Mouse (Mus musculus) ES-E14 (cell line): ENCODE data around the gene Cav1. TPM values are rescaled to one million over a fixed set of nuclear protein-coding genes. Genes with fewer than 3 reads are reported as not detected.

ENCODE experiments used
- DNase-seq: peaks from one replicate; pipeline ENCODE4 v3.0.0-alpha.2; 2013; ENCODE audit warnings: low read depth, low spot score
- H3K27ac ChIP-seq: 2 replicates; pipeline ENCODE4 v1.5.1; 2012; ENCODE audit warnings: low read depth, mild to moderate bottlenecking, low read length, moderate library complexity, mixed read lengths; ENCODE audit not compliant: poor library complexity, insufficient read depth, severe bottlenecking
- H3K36me3 ChIP-seq: 2 replicates; pipeline ENCODE4 v1.6.1; 2012; ENCODE audit warnings: mild to moderate bottlenecking, low read length, moderate library complexity, mixed read lengths; ENCODE audit not compliant: control insufficient read depth, poor library complexity, insufficient read depth, severe bottlenecking
- H3K4me1 ChIP-seq, 2 experiments: fragments of 150-350 bp in 1 of 2; sonication (generic) in 1 of 2; 2 replicates each; pipeline ENCODE4 v1.6.1; 2012; ENCODE audit warnings: low read length in 2 of 2, mild to moderate bottlenecking in 1 of 2, mixed read lengths in 1 of 2; ENCODE audit not compliant: control insufficient read depth in 2 of 2, insufficient read depth in 2 of 2, poor library complexity in 1 of 2
- H3K4me3 ChIP-seq, 2 experiments: fragments of 150-350 bp in 1 of 2; sonication (generic) in 1 of 2; 2 replicates each; pipeline ENCODE4 v1.5.1; 2012; ENCODE audit warnings: low read length in 2 of 2, low read depth in 1 of 2, mild to moderate bottlenecking in 1 of 2, mixed read lengths in 1 of 2; ENCODE audit not compliant: insufficient read depth in 1 of 2, poor library complexity in 1 of 2, severe bottlenecking in 1 of 2
- H3K9ac ChIP-seq: 2 replicates; pipeline ENCODE4 v1.6.1; 2012; ENCODE audit warnings: low read depth, mild to moderate bottlenecking, low read length, mixed read lengths; ENCODE audit not compliant: poor library complexity, insufficient read depth, severe bottlenecking
- H3K9me3 ChIP-seq: fragments of 150-350 bp; sonication (generic); 2 replicates; pipeline ENCODE4 v1.6.1; 2012; ENCODE audit warnings: low read depth, mild to moderate bottlenecking, low read length; ENCODE audit not compliant: control insufficient read depth, insufficient read depth
- CHD2 ChIP-seq: IDR thresholded peaks from 2 replicates; pipeline ENCODE4 v1.6.1; 2014; ENCODE audit warnings: mild to moderate bottlenecking, low read depth, low read length, inconsistent platforms
- HCFC1 ChIP-seq: IDR thresholded peaks from 2 replicates; pipeline ENCODE4 v1.6.1; 2012; ENCODE audit warnings: low read length, inconsistent platforms, borderline replicate concordance; ENCODE audit not compliant: insufficient read depth
- MAFK ChIP-seq: IDR thresholded peaks from 2 replicates; pipeline ENCODE4 v1.6.1; 2014; ENCODE audit warnings: mild to moderate bottlenecking, low read depth, low read length, inconsistent platforms; ENCODE audit not compliant: insufficient read depth
- ZC3H11A ChIP-seq: IDR thresholded peaks from 2 replicates; pipeline ENCODE4 v1.6.1; 2012; ENCODE audit warnings: low read depth, mild to moderate bottlenecking, inconsistent platforms, low read length, borderline replicate concordance
- ZNF384 ChIP-seq: IDR thresholded peaks from 2 replicates; pipeline ENCODE4 v1.6.1; 2012; ENCODE audit warnings: low read depth, low read length, inconsistent platforms
- in situ Hi-C, 2 experiments: fragments of 600-800 bp; cut with MboI; formaldehyde crosslinking; loops; one replicate each; pipeline ENCODE4 v1.15.1; 2025; ENCODE audit warnings: low sequenced_read_pairs in 2 of 2, inconsistent platforms in 1 of 2; ENCODE audit not compliant: unreplicated experiment in 2 of 2
- total RNA-seq: library from RNA; depleted of rRNA; stranded (reverse); fragments of 300-350 nt; gene quantifications from 2 replicates; pipeline ENCODE4 v1.2.3, GENCODE M21; 2012

The Cav1 gene
- total RNA-seq, 1 experiment = 35.7 TPM

- peaks cover 0 to 2% of the 10 kb centered on the region in 2 experiments; a peak in 1 of 4 replicates for H3K4me1 ChIP-seq
- H3K9me3 ChIP-seq = no peaks in the 10 kb centered on the region
- H3K36me3 ChIP-seq = no peaks in the 10 kb centered on the region
- in situ Hi-C loops = no loop called here
- no peak overlapping the region for H3K9ac ChIP-seq
- no peak for DNase-seq
- TF ChIP-seq ZNF384 (no peak), HCFC1 (no peak), CHD2 (no peak), MAFK (no peak), ZC3H11A (no peak)
- peak overlapping the region; percentile 36 to 61 for H3K4me3 ChIP-seq
- H3K27ac ChIP-seq = no peak overlapping the region
Measured at GRCm38 (mm10) chr6:17306602-17307325, 629 bp downstream of the Cav1 start.

DNA sequence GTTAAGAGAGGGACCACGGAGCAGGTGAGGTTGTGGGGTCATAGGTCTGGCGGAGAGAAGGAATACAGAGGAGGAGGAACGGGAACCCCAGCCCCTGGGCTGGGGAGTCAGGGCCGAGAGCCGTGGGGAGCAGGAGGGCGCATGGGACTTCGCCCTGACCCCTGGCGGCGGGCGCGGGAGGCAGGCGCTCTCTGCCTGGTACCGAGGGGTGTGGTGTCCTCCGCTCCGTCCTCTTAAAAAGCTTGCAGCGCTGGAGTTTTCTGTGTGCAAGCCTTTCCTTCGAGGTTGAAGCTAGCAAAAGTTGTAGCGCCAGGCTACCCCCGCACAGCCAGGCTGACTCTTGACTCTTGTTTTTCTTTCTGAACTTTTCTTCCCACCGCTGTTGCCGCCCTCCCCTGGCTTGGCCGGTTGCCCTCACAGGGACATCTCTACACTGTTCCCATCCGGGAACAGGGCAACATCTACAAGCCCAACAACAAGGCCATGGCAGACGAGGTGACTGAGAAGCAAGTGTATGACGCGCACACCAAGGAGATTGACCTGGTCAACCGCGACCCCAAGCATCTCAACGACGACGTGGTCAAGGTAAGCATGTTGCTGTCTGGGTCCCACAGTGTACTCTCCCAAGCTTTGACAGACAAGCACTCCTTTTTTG, 1.5 kb downstream of the Cav1 start:
- Histone ChIP-seq H3K36me3 (no peaks in the 10 kb centered on the region), H3K27ac (no peak overlapping the region), H3K9ac (no peak overlapping the region), H3K4me1 (peaks cover 0 to 2% of the 10 kb centered on the region in 2 experiments; a peak in 1 of 4 replicates), H3K4me3 (peak overlapping the region in 1 of 2 experiments; percentile 47; a peak in 3 of 4 replicates), H3K9me3 (no peaks in the 10 kb centered on the region)
- TF ChIP-seq ZC3H11A = no peak
- no peak for TF ChIP-seq HCFC1
- no peak for TF ChIP-seq ZNF384
- no peak for TF ChIP-seq CHD2
- TF ChIP-seq MAFK = no peak
- DNase-seq = no peak
- in situ Hi-C loops = no loop called here

GRCm38 (mm10) chr6:17308661-17309060, 2.5 kb downstream of the Cav1 start:
- no peak overlapping the region for H3K4me3 ChIP-seq
- H3K27ac ChIP-seq = no peak overlapping the region
- H3K9ac ChIP-seq = no peak overlapping the region
- TF ChIP-seq ZC3H11A = no peak
- TF ChIP-seq MAFK = no peak
- TF ChIP-seq ZNF384 = no peak
- no peak for TF ChIP-seq CHD2
- no peak for TF ChIP-seq HCFC1
- H3K9me3 ChIP-seq = no peaks in the 10 kb centered on the region
- in situ Hi-C loops = no loop called here
- DNase-seq = no peak
- peaks cover 0 to 2% of the 10 kb centered on the region in 2 experiments; a peak in 1 of 4 replicates for H3K4me1 ChIP-seq
- H3K36me3 ChIP-seq = no peaks in the 10 kb centered on the region

GRCm38 (mm10) chr6:17309260-17309659, 3.1 kb downstream of the Cav1 start:
- no peak overlapping the region for H3K9ac ChIP-seq
- peaks cover 0 to 2% of the 10 kb centered on the region in 2 experiments; a peak in 1 of 4 replicates for H3K4me1 ChIP-seq
- in situ Hi-C loops = no loop called here
- TF ChIP-seq CHD2 = no peak
- no peak for DNase-seq
- H3K36me3 ChIP-seq = no peaks in the 10 kb centered on the region
- no peak overlapping the region for H3K27ac ChIP-seq
- H3K9me3 ChIP-seq = no peaks in the 10 kb centered on the region
- H3K4me3 ChIP-seq = no peak overlapping the region

GRCm38 (mm10) chr6:17314241-17314640, 8.1 kb downstream of the Cav1 start:
- Histone ChIP-seq H3K4me3 (no peak overlapping the region), H3K9me3 (no peaks in the 10 kb centered on the region), H3K4me1 (no peaks in the 10 kb centered on the region), H3K36me3 (no peaks in the 10 kb centered on the region), H3K9ac (no peak overlapping the region), H3K27ac (no peak overlapping the region)
- no peak for DNase-seq
- in situ Hi-C loops = no loop called here
- no peak for TF ChIP-seq MAFK
- no peak for TF ChIP-seq ZNF384
- TF ChIP-seq CHD2 = no peak
- TF ChIP-seq HCFC1 = no peak
